16 mouse cellular contexts compared by ENCODE assay signal in genomic region chr14:8472884-8473283, GRCm38 (mm10).
"Had no signal": no experiment of that assay in that cellular context is flagged by ENCODE, and none has a peak within 500 bp of the region (broad histone marks: within the 10 kb centered on the region; RNA-seq: fewer than 3 reads in every experiment).

No protein-coding gene starts in this region.

- H3K27ac ChIP-seq: neural tube, embryonic 12.5 days; neural tube, embryonic 13.5 days; neural tube, embryonic 15.5 days; stomach, embryonic 15.5 days; stomach, postnatal 0 days had no signal

- H3K9me3 ChIP-seq: neural tube, embryonic 12.5 days; neural tube, embryonic 13.5 days; neural tube, embryonic 15.5 days; stomach, embryonic 15.5 days had no signal

- DNase-seq: retina, postnatal 1 day; right cerebral cortex, postnatal 14 days; right cerebral cortex, postnatal 25 days; right cerebral cortex, postnatal 4 days; spleen, adult 18-20 months; thymus, adult 18-20 months; thymus, adult 2 months; thymus, postnatal 14 days; thymus, postnatal 25 days; thymus, postnatal 36 days; thymus, postnatal 4 days had no signal

- H3K36me3 ChIP-seq: neural tube, embryonic 12.5 days; neural tube, embryonic 13.5 days; neural tube, embryonic 15.5 days; stomach, embryonic 15.5 days had no signal

- H3K4me1 ChIP-seq: neural tube, embryonic 12.5 days; stomach, embryonic 15.5 days had no signal

- H3K27me3 ChIP-seq: neural tube, embryonic 12.5 days; neural tube, embryonic 13.5 days; neural tube, embryonic 15.5 days; stomach, embryonic 15.5 days had no signal

- H3K4me2 ChIP-seq: neural tube, embryonic 12.5 days; neural tube, embryonic 13.5 days; neural tube, embryonic 15.5 days; stomach, embryonic 15.5 days had no signal

- H3K9ac ChIP-seq: neural tube, embryonic 12.5 days; neural tube, embryonic 13.5 days; neural tube, embryonic 15.5 days; stomach, embryonic 15.5 days had no signal

- H3K4me3 ChIP-seq: neural tube, embryonic 12.5 days; neural tube, embryonic 13.5 days; neural tube, embryonic 15.5 days; stomach, embryonic 15.5 days had no signal
